Comparison of ENCODE assay signal across 8 mouse cellular contexts in genomic region chr3:83127088-83127725, GRCm38 (mm10). TPM values are rescaled to one million over a fixed set of nuclear protein-coding genes. Genes with fewer than 3 reads are reported as not detected.
DNase-seq lines count a peak whose midpoint lies in the region; ATAC-seq and TF ChIP-seq lines count a peak whose summit lies in the region.

No protein-coding gene starts in this region.

- peak; percentile 50 for DNase-seq in lung, embryonic 14.5 days
- no peak for DNase-seq in lung, postnatal 14 days
- DNase-seq in heart, postnatal 36 days: peak; percentile 11 to 20
- DNase-seq in liver, embryonic 14.5 days (ENCODE audit: low read depth in 3 of 3, low spot score in 3 of 3): no peak
- DNase-seq in yolk sac, embryonic 10.5 days (ENCODE audit: low spot score): peak; percentile 23
- no peak for DNase-seq in frontal cortex, postnatal 36 days (ENCODE audit: low spot score in 2 of 2)

- no peaks in the 10 kb centered on the region for H3K9me3 ChIP-seq in lung, embryonic 14.5 days (ENCODE audit: low read depth, low read length)
- no peaks in the 10 kb centered on the region for H3K9me3 ChIP-seq in embryonic facial prominence, embryonic 15.5 days (replicated peaks)
- no peaks in the 10 kb centered on the region for H3K9me3 ChIP-seq in liver, embryonic 14.5 days (ENCODE audit: control insufficient read depth, low read length)

- H3K27ac ChIP-seq in lung, embryonic 14.5 days (ENCODE audit: low read depth): no peak overlapping the region
- peak overlapping the region; percentile 66 for H3K27ac ChIP-seq in embryonic facial prominence, embryonic 15.5 days (replicated peaks)
- H3K27ac ChIP-seq in liver, embryonic 14.5 days: no peak overlapping the region

- 0% methylated on average over 37 of the region's 37 CpGs for WGBS in lung, embryonic 14.5 days
- WGBS in embryonic facial prominence, embryonic 15.5 days: under 1% methylated on average over 37 of the region's 37 CpGs
- WGBS in liver, embryonic 14.5 days (ENCODE audit: insufficient replicate concordance): under 1% methylated on average over 37 of the region's 37 CpGs

- no peaks in the 10 kb centered on the region for H3K36me3 ChIP-seq in lung, embryonic 14.5 days (ENCODE audit: insufficient read depth)
- no peaks in the 10 kb centered on the region for H3K36me3 ChIP-seq in embryonic facial prominence, embryonic 15.5 days
- H3K36me3 ChIP-seq in liver, embryonic 14.5 days (replicated peaks; ENCODE audit: control insufficient read depth, insufficient read depth, low read depth): no peaks in the 10 kb centered on the region

- TF ChIP-seq CTCF in lung, embryonic 14.5 days (IDR thresholded peaks at IDR 0.05; ENCODE audit: low read depth): no peak
- TF ChIP-seq CTCF in liver, embryonic 14.5 days (IDR thresholded peaks at IDR 0.05; ENCODE audit: low read depth): no peak

- peak overlapping the region; percentile 6; the same call in 1 of the 2 replicates for H3K9ac ChIP-seq in lung, embryonic 14.5 days
- peak overlapping the region; percentile 21; the same call in 1 of the 2 replicates for H3K9ac ChIP-seq in embryonic facial prominence, embryonic 15.5 days
- no peak overlapping the region for H3K9ac ChIP-seq in liver, embryonic 14.5 days (replicated peaks)

- peak overlapping the region; percentile 88 for H3K4me2 ChIP-seq in lung, embryonic 14.5 days
- H3K4me2 ChIP-seq in embryonic facial prominence, embryonic 15.5 days (replicated peaks): peak overlapping the region; percentile 98
- peak overlapping the region; percentile 11 for H3K4me2 ChIP-seq in liver, embryonic 14.5 days (ENCODE audit: low read depth)

- intact Hi-C loops in heart, postnatal 36 days (cut with DNase I): no loop called here

- no peaks in the 10 kb centered on the region for H3K4me1 ChIP-seq in lung, embryonic 14.5 days (ENCODE audit: insufficient read depth)
- peaks cover 32% of the 10 kb centered on the region for H3K4me1 ChIP-seq in embryonic facial prominence, embryonic 15.5 days
- no peaks in the 10 kb centered on the region for H3K4me1 ChIP-seq in liver, embryonic 14.5 days (replicated peaks; ENCODE audit: control insufficient read depth in 2 of 2, insufficient read depth in 2 of 2, low read length in 1 of 2)

- ATAC-seq in lung, embryonic 14.5 days (ENCODE audit: insufficient read depth): peak; percentile 78
- peak; percentile 82 for ATAC-seq in embryonic facial prominence, embryonic 15.5 days (ENCODE audit: insufficient number of reproducible peaks, low FRiP score, low TSS enrichment, low read depth)
- ATAC-seq in liver, embryonic 14.5 days (ENCODE audit: insufficient read depth): no peak
- ATAC-seq in erythroblast, adult 5-6 weeks (replicated peaks; ENCODE audit: low FRiP score, poor library complexity, severe bottlenecking): no peak

- H3K4me3 ChIP-seq in lung, embryonic 14.5 days (ENCODE audit: low read depth, low read length): peak overlapping the region; percentile 45
- peak overlapping the region; percentile 55 for H3K4me3 ChIP-seq in embryonic facial prominence, embryonic 15.5 days (replicated peaks)
- peak overlapping the region; percentile 4 to 13; a peak in 1 of 4 replicates for H3K4me3 ChIP-seq in liver, embryonic 14.5 days (ENCODE audit: insufficient read depth in 1 of 2, low read depth in 2 of 2, low read length in 2 of 2)

- peaks cover 54% of the 10 kb centered on the region for H3K27me3 ChIP-seq in lung, embryonic 14.5 days (ENCODE audit: insufficient read depth, low read length)
- H3K27me3 ChIP-seq in embryonic facial prominence, embryonic 15.5 days: peaks cover 65% of the 10 kb centered on the region
- H3K27me3 ChIP-seq in liver, embryonic 14.5 days (ENCODE audit: control insufficient read depth, insufficient read depth, low read length): peaks cover 49% of the 10 kb centered on the region

- no peak for TF ChIP-seq EP300 in liver, embryonic 14.5 days (IDR thresholded peaks at IDR 0.05; ENCODE audit: low read depth)

RNA-seq across cellular contexts. Expression of gene Dchs2, which starts 0.5 kb away (rescaled TPM):
- polyA plus RNA-seq in lung, embryonic 14.5 days (2014; fragmentation: Nextera tagmentation; extraction: Ambion mirVana): 0.20 and 0.28 TPM in 2 replicates
- polyA plus RNA-seq in embryonic facial prominence, embryonic 15.5 days (2015; fragmentation: Nextera tagmentation; extraction: Ambion mirVana): 1.1 and 1.2 TPM in 2 replicates
- under 1 TPM; 0.54 to 0.75 TPM for total RNA-seq in heart, postnatal 36 days (2021)
- polyA plus RNA-seq in liver, embryonic 14.5 days (2012; rRNA removed): under 0.01 TPM in 2 replicates
- polyA plus RNA-seq in liver, embryonic 14.5 days (2014; fragmentation: Nextera tagmentation; extraction: Ambion mirVana): 0.03 TPM in 1 of 2 replicates, not detected in the other
- not detected in 2 replicates for total RNA-seq in erythroblast, adult 5-6 weeks (2015; ENCODE audit: low replicate concordance)
- total RNA-seq in erythroblast, adult 5-6 weeks (2017; ENCODE audit: low replicate concordance): not detected in 2 replicates

Comparison
In these comparisons a context has a peak if more than half of its experiments do, and no peak if none do; other contexts are left out.
1. DNase-seq: peak in lung, embryonic 14.5 days (single experiment), heart, postnatal 36 days (2 of 2) and yolk sac, embryonic 10.5 days (single experiment); none in lung, postnatal 14 days (single experiment), liver, embryonic 14.5 days (0 of 3) and frontal cortex, postnatal 36 days (0 of 2).
2. ATAC-seq: peak in lung, embryonic 14.5 days (single experiment) and embryonic facial prominence, embryonic 15.5 days (single experiment); none in liver, embryonic 14.5 days (single experiment) and erythroblast, adult 5-6 weeks (single experiment).
3. H3K4me2 ChIP-seq: peak in every context shown above with its lines; median percentile 98 in embryonic facial prominence, embryonic 15.5 days; 88 in lung, embryonic 14.5 days; 11 in liver, embryonic 14.5 days.
4. Peak in every context shown above with its lines, with median percentiles within 50 percentile points of each other: H3K4me3 ChIP-seq.